Mouse (Mus musculus): Measurements from ENCODE around the gene Gast. TPM values are rescaled to one million over a fixed set of nuclear protein-coding genes. Genes with fewer than 3 reads are reported as not detected.
"Not testable (repeated sequence)": the region's sequence is repeated elsewhere in the genome, so short reads cannot be mapped to it uniquely, and the experiment has no call there.

Gast gene
- polyA plus RNA-seq, 1 experiment from 2014 or later: not detected

- H3K9ac ChIP-seq (ENCODE audit: low read depth, low read length): peak within 1 kb of the TSS; percentile 71
- H3K27me3 ChIP-seq (ENCODE audit: insufficient read depth, low read length): peaks cover 9% of the 10 kb centered on the region
- DNase-seq (ENCODE audit: low spot score) (peak; percentile 71), ATAC-seq (replicated peaks; ENCODE audit: low FRiP score, low read depth) (0 out of 2 replicates have a peak, but pooled peaks have one; percentile 24)
- peak within 1 kb of the TSS; percentile 71 for H3K4me3 ChIP-seq (replicated peaks; ENCODE audit: low read depth, low read length)
- no peak for TF ChIP-seq CTCF (IDR thresholded peaks at IDR 0.05; ENCODE audit: low read depth)
- peak within 1 kb of the TSS; percentile 100 for H3K4me2 ChIP-seq (ENCODE audit: low read length)
- 1% methylated on average over 49 of the region's 49 CpGs for WGBS
- no peaks in the 10 kb centered on the region for H3K36me3 ChIP-seq (ENCODE audit: insufficient read depth, low read length)
- H3K27ac ChIP-seq: no peak within 1 kb of the TSS; the same call in 1 of the 2 replicates
- no peaks in the 10 kb centered on the region for H3K9me3 ChIP-seq (replicated peaks; ENCODE audit: low read length)
- no peaks in the 10 kb centered on the region for H3K4me1 ChIP-seq (replicated peaks; ENCODE audit: insufficient read depth, low read length)
Measured at GRCm38 (mm10) chr11:100355972-100356818, 22.0 kb downstream of the Gast start, which contains the start of gene Hap1. Gene Hap1, minus strand, starts transcription at chr11:100356128.

- 20% methylated on average over 9 of the region's 9 CpGs for WGBS
- H3K36me3 ChIP-seq (ENCODE audit: insufficient read depth, low read length): no peaks in the 10 kb centered on the region
- H3K27ac ChIP-seq: no peak overlapping the region
- peak overlapping the region; percentile 71 for H3K4me3 ChIP-seq (replicated peaks; ENCODE audit: low read depth, low read length)
- H3K9me3 ChIP-seq (replicated peaks; ENCODE audit: low read length): no peaks in the 10 kb centered on the region
- peak overlapping the region; percentile 71 for H3K9ac ChIP-seq (ENCODE audit: low read depth, low read length)
- H3K4me2 ChIP-seq (ENCODE audit: low read length): peak overlapping the region; percentile 100
- ATAC-seq (replicated peaks; ENCODE audit: low FRiP score, low read depth) (no peak), DNase-seq (ENCODE audit: low spot score) (peak; percentile 23)
- no peak for TF ChIP-seq CTCF (IDR thresholded peaks at IDR 0.05; ENCODE audit: low read depth)
- H3K27me3 ChIP-seq (ENCODE audit: insufficient read depth, low read length): peaks cover 9% of the 10 kb centered on the region
- H3K4me1 ChIP-seq (replicated peaks; ENCODE audit: insufficient read depth, low read length): no peaks in the 10 kb centered on the region
Measured at GRCm38 (mm10) chr11:100356819-100357211, 22.6 kb downstream of the Gast start.

- no peak overlapping the region for H3K4me3 ChIP-seq (replicated peaks; ENCODE audit: low read depth, low read length)
- no peaks in the 10 kb centered on the region for H3K9me3 ChIP-seq (replicated peaks; ENCODE audit: low read length)
- ATAC-seq (replicated peaks; ENCODE audit: low FRiP score, low read depth) (no peak), DNase-seq (ENCODE audit: low spot score) (no peak)
- peak; percentile 32 for TF ChIP-seq CTCF (IDR thresholded peaks at IDR 0.05; ENCODE audit: low read depth)
- no peak overlapping the region for H3K9ac ChIP-seq (ENCODE audit: low read depth, low read length)
- no peaks in the 10 kb centered on the region for H3K36me3 ChIP-seq (ENCODE audit: insufficient read depth, low read length)
- no peak overlapping the region for H3K4me2 ChIP-seq (ENCODE audit: low read length)
- no peak overlapping the region for H3K27ac ChIP-seq
- 56% methylated on average over 5 of the region's 5 CpGs for WGBS
- H3K4me1 ChIP-seq (replicated peaks; ENCODE audit: insufficient read depth, low read length): no peaks in the 10 kb centered on the region
- peaks cover 9% of the 10 kb centered on the region for H3K27me3 ChIP-seq (ENCODE audit: insufficient read depth, low read length)
Measured at GRCm38 (mm10) chr11:100357408-100357807, 23.2 kb downstream of the Gast start.

- Histone ChIP-seq H3K36me3 (ENCODE audit: insufficient read depth, low read length) (no peaks in the 10 kb centered on the region), H3K4me2 (ENCODE audit: low read length) (no peak overlapping the region), H3K27me3 (ENCODE audit: insufficient read depth, low read length) (peaks cover 5% of the 10 kb centered on the region), H3K4me3 (replicated peaks; ENCODE audit: low read depth, low read length) (no peak overlapping the region), H3K27ac (no peak overlapping the region), H3K9ac (ENCODE audit: low read depth, low read length) (no peak overlapping the region), H3K9me3 (replicated peaks; ENCODE audit: low read length) (no peaks in the 10 kb centered on the region), H3K4me1 (replicated peaks; ENCODE audit: insufficient read depth, low read length) (no peaks in the 10 kb centered on the region; the same call in 1 of the 2 replicates)
- DNase-seq (ENCODE audit: low spot score) (no peak), ATAC-seq (replicated peaks; ENCODE audit: low FRiP score, low read depth) (no peak)
- TF ChIP-seq CTCF (IDR thresholded peaks at IDR 0.05; ENCODE audit: low read depth): 0 out of 2 replicates have a peak, but pooled peaks have one; percentile 20
- 82% methylated on average over 6 of the region's 6 CpGs for WGBS
Measured at GRCm38 (mm10) chr11:100360175-100360574, 26.0 kb downstream of the Gast start.

- not testable (repeated sequence) for H3K36me3 ChIP-seq (ENCODE audit: insufficient read depth, low read length); H3K4me3 ChIP-seq (replicated peaks; ENCODE audit: low read depth, low read length); H3K4me2 ChIP-seq (ENCODE audit: low read length); H3K27ac ChIP-seq; H3K4me1 ChIP-seq (replicated peaks; ENCODE audit: insufficient read depth, low read length); ATAC-seq (replicated peaks; ENCODE audit: low FRiP score, low read depth); DNase-seq (ENCODE audit: low spot score); H3K9me3 ChIP-seq (replicated peaks; ENCODE audit: low read length); H3K27me3 ChIP-seq (ENCODE audit: insufficient read depth, low read length); H3K9ac ChIP-seq (ENCODE audit: low read depth, low read length)
- WGBS: no CpG with 5 or more reads among the region's 13 CpGs
Measured at GRCm38 (mm10) chr11:100361059-100361458, 26.9 kb downstream of the Gast start.

GRCm38 (mm10) chr11:100362209-100362978 lies 28.2 kb downstream of the Gast start:
- H3K27me3 ChIP-seq (ENCODE audit: insufficient read depth, low read length): no peaks in the 10 kb centered on the region
- no peak overlapping the region for H3K4me2 ChIP-seq (ENCODE audit: low read length)
- ATAC-seq (replicated peaks; ENCODE audit: low FRiP score, low read depth): no peak; the same call in 1 of the 2 replicates
- peak; percentile 91 for TF ChIP-seq CTCF (IDR thresholded peaks at IDR 0.05; ENCODE audit: low read depth)
- no peaks in the 10 kb centered on the region for H3K9me3 ChIP-seq (replicated peaks; ENCODE audit: low read length)
- H3K9ac ChIP-seq (ENCODE audit: low read depth, low read length): no peak overlapping the region
- H3K27ac ChIP-seq: no peak overlapping the region
- no peaks in the 10 kb centered on the region for H3K36me3 ChIP-seq (ENCODE audit: insufficient read depth, low read length)
- peak; percentile 86 for DNase-seq (ENCODE audit: low spot score)
- WGBS: 14% methylated on average over 8 of the region's 8 CpGs
- H3K4me3 ChIP-seq (replicated peaks; ENCODE audit: low read depth, low read length): no peak overlapping the region
- no peaks in the 10 kb centered on the region; the same call in 1 of the 2 replicates for H3K4me1 ChIP-seq (replicated peaks; ENCODE audit: insufficient read depth, low read length)
